Mouse (Mus musculus) retina, postnatal 1 day (tissue): ENCODE measurements around the gene Rundc3a.
"Not testable (repeated sequence)": the region's sequence is repeated elsewhere in the genome, so short reads cannot be mapped to it uniquely, and the experiment has no call there.

Experiments
- DNase-seq: peaks from one replicate; pipeline ENCODE4 v3.0.0-alpha.2; 2012

Gene Rundc3a

GRCm38 (mm10) chr11:102394421-102395124 is 1.4 kb downstream of the Rundc3a start:
- no peak for DNase-seq

GRCm38 (mm10) chr11:102395250-102395649 is 2.0 kb downstream of the Rundc3a start:
- peak; percentile 68 for DNase-seq

GRCm38 (mm10) chr11:102396263-102396662 is 3.1 kb downstream of the Rundc3a start:
- DNase-seq: no peak

DNA sequence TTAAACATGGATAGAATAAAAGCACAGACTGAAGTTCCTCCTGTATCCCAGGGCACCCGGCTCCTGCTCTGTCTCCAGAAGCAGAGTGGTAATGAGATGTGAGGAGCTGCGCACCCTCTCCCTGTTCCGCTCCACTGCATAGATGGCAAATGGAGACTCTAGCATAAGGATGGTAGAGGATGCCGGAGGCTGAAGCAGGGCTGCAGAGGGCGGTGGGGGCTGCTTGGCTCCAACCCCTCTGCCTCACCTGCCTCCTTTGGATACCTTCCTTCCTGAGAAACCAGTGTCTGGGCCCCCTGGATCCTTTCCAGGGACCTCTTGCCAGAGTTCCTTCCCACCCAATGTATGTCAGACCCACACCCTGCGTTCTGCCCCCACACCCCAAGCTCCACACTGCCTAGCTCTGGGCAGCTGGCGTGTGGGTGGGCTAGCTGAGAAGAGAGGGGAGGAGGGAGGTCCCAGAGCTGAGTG is 3.5 kb downstream of the Rundc3a start:
- DNase-seq: no peak

DNA sequence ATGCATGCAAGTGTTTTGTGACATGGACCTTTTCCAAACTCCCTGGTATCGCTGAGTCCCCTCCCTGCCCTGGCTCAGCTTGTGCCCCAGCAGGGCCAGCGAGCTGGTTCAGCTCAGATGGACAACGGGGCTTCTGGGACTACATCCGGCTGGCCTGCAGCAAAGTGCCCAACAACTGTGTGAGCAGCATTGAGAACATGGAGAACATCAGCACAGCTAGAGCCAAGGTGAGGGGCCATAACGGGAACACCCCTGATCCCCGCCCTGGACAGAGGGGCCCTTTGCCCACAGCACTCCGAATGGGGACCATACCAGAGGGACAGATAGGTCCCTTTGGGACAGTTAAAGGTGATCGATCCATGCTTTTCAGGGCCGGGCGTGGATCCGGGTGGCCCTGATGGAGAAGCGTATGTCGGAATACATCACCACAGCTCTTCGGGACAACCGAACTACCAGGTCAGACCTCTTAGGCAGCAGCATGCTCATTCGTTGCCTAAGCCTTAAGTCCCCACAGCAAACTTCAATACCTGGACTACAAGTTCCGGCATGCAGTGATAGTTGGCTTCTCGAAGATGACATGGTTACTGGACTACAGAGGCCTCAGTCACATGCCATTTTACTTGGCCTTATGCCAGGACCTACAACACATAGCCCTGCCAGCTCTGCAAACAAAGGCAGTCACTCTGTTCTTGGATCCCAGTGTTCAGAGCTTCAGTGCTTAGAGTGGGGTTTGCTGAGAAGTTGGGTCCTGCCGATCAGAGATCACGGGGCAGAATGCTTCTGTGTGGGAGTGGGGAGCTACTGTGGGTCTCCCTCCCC is 5.0 kb downstream of the Rundc3a start:
- peak; percentile 69 for DNase-seq

- no peak for DNase-seq
These were observed 5.9 kb downstream of the Rundc3a start for GRCm38 (mm10) chr11:102399107-102399506.

DNA sequence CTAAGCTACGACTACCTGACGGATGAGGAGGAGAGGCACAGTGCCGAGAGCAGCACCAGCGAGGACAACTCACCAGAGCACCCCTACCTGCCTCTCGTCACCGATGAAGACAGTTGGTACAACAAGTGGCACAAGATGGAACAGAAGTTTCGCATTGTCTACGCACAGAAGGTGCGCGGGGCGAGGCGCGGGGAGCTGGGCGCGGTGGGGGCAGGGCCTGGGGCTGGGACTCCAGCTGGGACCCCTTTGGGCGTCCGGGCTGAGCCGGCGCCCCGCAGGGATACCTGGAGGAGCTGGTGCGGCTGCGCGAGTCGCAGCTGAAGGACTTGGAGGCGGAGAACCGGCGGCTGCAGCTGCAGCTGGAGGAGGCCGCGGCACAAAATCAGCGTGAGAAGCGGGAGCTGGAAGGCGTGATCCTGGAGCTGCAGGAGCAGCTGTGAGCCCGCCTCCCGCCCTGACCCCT is 6.4 kb downstream of the Rundc3a start:
- no peak for DNase-seq

GRCm38 (mm10) chr11:102400513-102401084 is 7.4 kb downstream of the Rundc3a start:
- no peak for DNase-seq

DNA sequence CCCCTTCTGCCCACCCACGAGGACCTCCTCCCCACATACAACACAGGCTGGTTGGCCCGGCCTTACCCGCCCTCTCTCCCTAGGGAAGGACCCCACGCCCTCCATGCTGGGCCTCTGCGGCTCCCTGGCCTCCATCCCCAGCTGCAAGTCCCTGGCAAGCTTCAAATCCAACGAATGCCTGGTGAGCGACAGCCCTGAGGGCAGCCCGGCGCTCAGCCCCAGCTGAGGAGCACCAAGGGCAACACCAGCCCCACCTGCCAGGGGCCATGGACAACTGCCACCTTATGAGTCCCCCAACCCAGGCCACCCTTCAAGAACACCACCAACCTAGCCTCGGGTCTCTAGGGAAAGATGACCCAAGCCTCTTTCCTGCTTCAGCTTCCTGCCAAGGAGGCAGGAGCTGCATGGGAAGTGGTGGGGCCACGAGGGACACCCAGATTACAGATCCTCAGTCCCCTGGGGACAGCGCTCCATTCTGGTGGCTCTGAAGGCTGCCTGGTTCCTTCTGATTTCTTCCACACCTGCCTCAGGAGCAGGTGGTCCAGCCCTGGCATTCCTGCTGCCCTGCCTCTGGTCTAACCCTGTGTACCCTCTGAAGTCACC is 8.8 kb downstream of the Rundc3a start:
- peak; percentile 70 for DNase-seq

DNA sequence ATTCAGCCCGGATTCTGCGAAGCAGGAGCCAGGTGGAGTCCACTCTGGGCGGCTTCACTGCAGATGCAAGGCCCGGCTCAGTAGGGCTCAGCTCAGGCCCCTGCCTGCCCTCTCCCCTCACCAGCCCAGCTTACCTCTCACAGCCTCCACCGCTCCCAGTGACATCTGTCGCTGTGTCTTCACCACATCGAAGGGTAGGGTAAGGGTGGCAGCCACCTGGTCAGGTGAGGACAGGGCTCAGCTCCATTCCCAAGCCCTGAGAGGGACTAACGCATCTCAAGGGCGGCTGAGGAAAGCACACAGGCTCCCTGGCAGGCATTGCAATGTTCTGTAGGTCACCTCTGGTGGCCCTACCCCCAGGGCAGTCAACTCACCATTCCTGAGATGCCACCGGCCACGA is 10.5 kb downstream of the Rundc3a start:
- DNase-seq: no peak

DNA sequence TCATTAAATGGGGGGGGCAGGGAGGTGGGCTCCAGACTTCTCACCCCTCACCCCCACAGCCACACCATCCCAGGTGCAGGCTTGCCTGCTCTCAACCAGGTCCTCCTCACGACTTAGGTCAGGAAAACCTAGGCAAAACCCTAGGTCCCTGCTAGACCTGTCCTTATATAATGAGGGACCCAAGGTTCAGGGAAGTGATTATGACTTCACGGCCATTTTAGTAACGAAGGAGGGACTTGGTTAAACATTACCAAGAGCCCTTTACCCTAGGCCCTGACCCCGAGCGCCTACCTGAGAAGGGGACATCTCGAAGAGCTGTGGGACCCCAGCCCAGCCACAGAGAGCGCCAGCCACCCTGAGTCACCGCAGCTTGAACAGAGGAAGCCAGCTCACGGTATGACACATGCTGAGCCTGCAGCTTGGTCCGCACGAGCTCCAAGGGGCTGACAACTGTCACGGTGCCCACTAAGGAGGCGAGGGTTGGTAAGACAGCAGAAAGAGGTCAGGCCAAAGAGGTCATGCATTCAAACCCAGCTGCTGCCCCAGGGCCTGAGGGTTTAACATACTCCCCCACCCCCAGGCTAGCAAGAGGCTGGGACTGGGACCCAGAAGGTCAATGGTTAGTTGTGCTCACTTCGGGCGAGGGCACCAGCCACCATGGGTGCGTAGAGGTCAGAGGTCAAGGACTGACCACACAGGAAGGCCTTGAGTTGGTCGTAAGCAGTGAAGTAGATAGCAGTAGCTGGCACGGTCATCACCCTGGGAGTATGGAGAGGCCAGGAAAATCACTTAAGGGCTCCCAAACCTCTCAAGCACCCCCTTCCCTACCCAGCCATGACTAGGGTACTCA is 11.2 kb downstream of the Rundc3a start:
- no peak for DNase-seq

- no peak for DNase-seq
These were observed 12.5 kb downstream of the Rundc3a start for GRCm38 (mm10) chr11:102405544-102406285.

- DNase-seq: no peak
These were observed 13.2 kb downstream of the Rundc3a start for GRCm38 (mm10) chr11:102406401-102406800.

DNA sequence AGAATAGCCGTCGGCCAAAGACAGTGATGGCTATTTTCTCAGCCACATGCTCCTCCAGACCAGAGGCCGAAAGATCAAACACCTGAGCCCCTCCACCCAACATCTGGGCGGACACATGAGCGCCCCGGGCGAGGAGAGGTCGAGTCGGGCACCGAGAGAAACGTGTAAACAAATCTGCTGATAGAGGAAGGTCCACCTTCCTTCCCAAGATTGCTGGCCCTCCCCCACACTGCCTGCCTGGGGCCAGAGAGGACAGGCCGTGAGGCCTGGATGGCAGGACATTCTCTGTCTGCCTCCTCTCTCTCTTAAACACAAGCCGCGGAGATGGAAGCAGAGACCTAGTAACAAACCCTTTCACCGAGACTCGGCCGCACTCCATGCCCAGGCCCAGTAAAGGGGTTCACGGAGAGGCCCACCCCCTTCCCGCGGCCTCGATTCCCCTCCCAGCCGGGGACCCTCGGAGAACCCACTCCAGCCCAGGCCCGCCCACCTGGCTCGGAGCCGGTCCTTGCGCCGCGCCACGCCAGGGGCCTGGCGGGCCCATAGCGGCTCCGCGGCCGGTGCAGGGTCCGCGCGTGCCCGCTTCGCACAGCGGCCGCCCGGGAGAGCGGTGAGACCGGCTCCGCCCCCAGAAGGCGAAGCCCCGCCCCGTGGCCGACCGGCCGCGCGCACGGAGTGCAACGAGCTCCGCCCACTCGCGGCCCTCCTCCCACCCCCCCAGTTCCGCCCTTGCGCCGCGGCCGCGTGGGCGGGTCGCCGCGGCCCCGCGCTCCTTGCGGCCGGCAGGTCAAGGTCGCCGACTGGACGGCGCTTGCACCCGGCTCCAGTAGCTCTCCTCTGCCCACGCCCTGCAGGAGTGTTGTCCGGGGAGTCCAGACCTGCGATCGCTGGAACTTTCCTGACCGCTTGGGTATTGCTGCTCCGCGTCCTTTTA is 14.0 kb downstream of the Rundc3a start:
- peak; percentile 93 for DNase-seq

- no peak for DNase-seq
These were observed 14.6 kb downstream of the Rundc3a start, which contains the start of gene Slc25a39 for GRCm38 (mm10) chr11:102407834-102408215. Gene Slc25a39, minus strand, starts transcription at chr11:102407946.

- DNase-seq: peak; percentile 100
These were observed 15.2 kb downstream of the Rundc3a start for GRCm38 (mm10) chr11:102408344-102408876.

DNA sequence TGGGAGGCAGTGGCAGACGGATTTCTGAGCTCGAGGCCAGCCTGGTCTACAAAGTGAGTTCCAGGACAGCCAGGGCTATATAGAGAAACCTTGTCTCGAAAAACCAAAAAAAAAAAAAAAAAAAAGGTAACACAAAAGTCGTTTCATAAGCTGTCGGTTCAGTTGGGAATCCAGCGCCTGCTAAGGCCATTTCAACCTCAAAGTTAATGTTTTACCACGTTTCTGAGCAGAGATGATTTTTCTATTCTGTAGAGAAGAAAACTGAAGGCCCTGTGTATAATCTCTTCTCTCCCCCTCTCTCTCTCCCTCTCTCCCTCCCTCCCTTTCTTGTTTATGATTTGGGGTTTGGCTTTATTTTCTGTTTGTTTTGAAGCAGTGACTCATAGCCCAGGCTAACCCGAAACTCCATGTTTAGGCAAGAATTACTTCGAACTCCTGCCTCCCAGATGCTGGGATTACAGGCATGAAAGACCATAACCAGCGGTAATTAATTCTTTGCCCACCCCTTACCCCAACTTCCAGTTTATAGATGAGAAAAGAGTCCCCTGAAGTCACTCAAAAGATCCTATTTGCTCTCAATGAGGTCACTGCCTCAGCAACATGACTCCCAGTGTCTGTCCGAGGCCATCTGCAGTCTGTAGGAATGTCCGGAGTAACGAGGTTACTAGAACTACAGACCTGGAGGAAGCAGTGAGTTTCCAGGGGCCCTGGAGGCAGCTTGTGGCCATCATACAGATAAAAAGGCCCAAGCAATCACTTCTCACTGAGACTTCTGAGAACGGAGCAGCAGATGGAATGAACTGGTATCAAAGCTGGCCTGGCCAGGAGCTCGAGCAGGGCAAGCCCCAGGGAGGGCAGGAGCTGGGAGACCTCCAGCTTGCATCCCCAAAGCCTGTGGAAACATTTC is 15.9 kb downstream of the Rundc3a start:
- no peak for DNase-seq

DNA sequence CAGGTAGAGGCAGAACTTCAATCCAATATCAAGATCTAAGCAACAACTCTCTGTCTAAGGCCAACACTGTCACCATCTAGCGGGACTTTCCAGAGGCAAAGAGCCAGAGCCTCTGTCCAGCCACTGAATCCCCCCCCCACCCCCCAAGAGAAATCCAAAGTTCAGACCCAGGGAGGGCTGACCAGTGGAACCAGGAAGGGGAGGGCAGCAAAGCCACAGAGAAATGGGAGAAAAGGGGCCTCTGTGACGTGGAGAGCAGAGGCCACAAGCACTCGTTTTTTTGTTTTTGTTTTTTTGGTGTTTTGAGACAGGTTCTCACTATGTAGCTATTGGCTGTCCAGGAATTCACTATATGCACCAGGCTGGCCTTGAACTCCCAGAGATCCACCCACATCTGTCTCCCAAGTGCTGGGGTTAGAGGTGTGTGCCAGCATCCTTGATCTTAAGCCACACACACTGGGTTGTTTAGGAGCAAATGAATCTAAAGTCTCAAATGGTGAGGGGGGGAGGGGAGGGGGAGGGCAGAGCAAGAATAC is 16.7 kb downstream of the Rundc3a start:
- no peak for DNase-seq

- not testable (repeated sequence) for DNase-seq
These were observed 17.1 kb downstream of the Rundc3a start for GRCm38 (mm10) chr11:102410345-102410744.
